Mouse (Mus musculus): Measurements from ENCODE around the gene Ncoa4.

GRCm38 (mm10) chr14:32140359-32140965 is 19.2 kb upstream of the Ncoa4 start:
- TF ChIP-seq POLR2A (IDR thresholded peaks at IDR 0.05; ENCODE audit: borderline replicate concordance, extremely low read depth, insufficient read depth, insufficient read length, poor library complexity, severe bottlenecking) (no peak), CTCF (IDR thresholded peaks at IDR 0.05; ENCODE audit: borderline replicate concordance, extremely low read depth, insufficient read depth, insufficient read length) (no peak)
